Mouse (Mus musculus) testis, adult 2 months (tissue): ENCODE results near the gene Cacna1c.

Experiments used
- CTCF ChIP-seq: fragments of 200-500 bp; IDR thresholded peaks from 2 replicates; pipeline ENCODE4 v1.5.1; 2012; ENCODE audit warnings: low read depth, mild to moderate bottlenecking, inconsistent platforms, low read length, moderate library complexity; ENCODE audit not compliant: control insufficient read depth, insufficient read depth, insufficient replicate concordance
- POLR2A ChIP-seq: fragments of 200-500 bp; IDR thresholded peaks from 2 replicates; pipeline ENCODE4 v1.6.1; 2012; ENCODE audit warnings: low read depth, mild to moderate bottlenecking, inconsistent platforms, low read length, moderate library complexity; ENCODE audit not compliant: control insufficient read depth

GRCm38 (mm10) chr6:119106726-119107125, 89.5 kb downstream of the Cacna1c start:
- TF ChIP-seq CTCF (no peak), POLR2A (no peak)
